Mouse (Mus musculus): ENCODE measurements around the gene Foxj3. TPM values are rescaled to one million over a fixed set of nuclear protein-coding genes. Genes with fewer than 3 reads are reported as not detected.

The Foxj3 gene
- total and polyA plus RNA-seq, 2 experiments, result 6.2 to 6.7 TPM

- WGBS, result 80% methylated on average over 6 of the region's 6 CpGs
Observed at GRCm38 (mm10) chr4:119637946-119638345, 101.1 kb downstream of the Foxj3 start.

GRCm38 (mm10) chr4:119638656-119639055 lies 101.9 kb downstream of the Foxj3 start:
- H3K27me3 ChIP-seq (ENCODE audit: control insufficient read depth, insufficient read depth, low read length), result no peaks in the 10 kb centered on the region
- H3K36me3 ChIP-seq (ENCODE audit: control insufficient read depth, insufficient read depth, low read length), result no peaks in the 10 kb centered on the region
- H3K27ac ChIP-seq (replicated peaks; ENCODE audit: insufficient read depth, low read depth, low read length), result no peak overlapping the region
- DNase-seq (ENCODE audit: extremely low read depth, low read depth, low spot score), result no peak
- 77% methylated on average over 11 of the region's 11 CpGs for WGBS
- H3K4me3 ChIP-seq (ENCODE audit: insufficient read depth, low read depth, low read length), result no peak overlapping the region
- H3K79me2 ChIP-seq (ENCODE audit: control insufficient read depth, insufficient read depth, low read length), result no peaks in the 10 kb centered on the region
- no peak for TF ChIP-seq POLR2A (IDR thresholded peaks at IDR 0.05; ENCODE audit: extremely low read depth, insufficient read depth, low read length)
- TF ChIP-seq CTCF (IDR thresholded peaks at IDR 0.05; ENCODE audit: low read depth, low read length), result no peak
- no peaks in the 10 kb centered on the region for H3K4me1 ChIP-seq (ENCODE audit: control insufficient read depth, insufficient read depth, low read length)
- H3K9ac ChIP-seq (ENCODE audit: low read depth, low read length), result no peak overlapping the region

More at GRCm38 (mm10) chr4:119637946-119638345, 101.1 kb downstream of the Foxj3 start:
- Histone ChIP-seq H3K27ac (replicated peaks; ENCODE audit: insufficient read depth, low read depth, low read length) (no peak overlapping the region), H3K9ac (ENCODE audit: low read depth, low read length) (no peak overlapping the region), H3K79me2 (ENCODE audit: control insufficient read depth, insufficient read depth, low read length) (no peaks in the 10 kb centered on the region), H3K4me3 (ENCODE audit: insufficient read depth, low read depth, low read length) (no peak overlapping the region), H3K36me3 (ENCODE audit: control insufficient read depth, insufficient read depth, low read length) (no peaks in the 10 kb centered on the region), H3K4me1 (ENCODE audit: control insufficient read depth, insufficient read depth, low read length) (no peaks in the 10 kb centered on the region), H3K27me3 (ENCODE audit: control insufficient read depth, insufficient read depth, low read length) (no peaks in the 10 kb centered on the region)
- no peak for DNase-seq (ENCODE audit: extremely low read depth, low read depth, low spot score)
- TF ChIP-seq POLR2A (IDR thresholded peaks at IDR 0.05; ENCODE audit: extremely low read depth, insufficient read depth, low read length) (no peak), CTCF (IDR thresholded peaks at IDR 0.05; ENCODE audit: low read depth, low read length) (no peak)

GRCm38 (mm10) chr4:119642666-119643065 lies 105.9 kb downstream of the Foxj3 start:
- H3K27ac ChIP-seq (replicated peaks; ENCODE audit: insufficient read depth, low read depth, low read length), result no peak overlapping the region

GRCm38 (mm10) chr4:119657011-119657410 lies 120.2 kb downstream of the Foxj3 start:
- Histone ChIP-seq H3K4me1 (ENCODE audit: control insufficient read depth, insufficient read depth, low read length) (no peaks in the 10 kb centered on the region), H3K9ac (ENCODE audit: low read depth, low read length) (no peak overlapping the region), H3K27me3 (ENCODE audit: control insufficient read depth, insufficient read depth, low read length) (no peaks in the 10 kb centered on the region), H3K79me2 (ENCODE audit: control insufficient read depth, insufficient read depth, low read length) (no peaks in the 10 kb centered on the region), H3K36me3 (ENCODE audit: control insufficient read depth, insufficient read depth, low read length) (no peaks in the 10 kb centered on the region), H3K27ac (replicated peaks; ENCODE audit: insufficient read depth, low read depth, low read length) (no peak overlapping the region), H3K4me3 (ENCODE audit: insufficient read depth, low read depth, low read length) (no peak overlapping the region)
- 75% methylated on average over 1 of the region's 1 CpGs for WGBS
- TF ChIP-seq CTCF (IDR thresholded peaks at IDR 0.05; ENCODE audit: low read depth, low read length) (no peak), POLR2A (IDR thresholded peaks at IDR 0.05; ENCODE audit: extremely low read depth, insufficient read depth, low read length) (no peak)
- DNase-seq (ENCODE audit: extremely low read depth, low read depth, low spot score), result no peak

More at GRCm38 (mm10) chr4:119642666-119643065, 105.9 kb downstream of the Foxj3 start:
- no peak overlapping the region for H3K4me3 ChIP-seq (ENCODE audit: insufficient read depth, low read depth, low read length)
- DNase-seq (ENCODE audit: extremely low read depth, low read depth, low spot score), result no peak
- no peaks in the 10 kb centered on the region for H3K36me3 ChIP-seq (ENCODE audit: control insufficient read depth, insufficient read depth, low read length)
- no peak for TF ChIP-seq POLR2A (IDR thresholded peaks at IDR 0.05; ENCODE audit: extremely low read depth, insufficient read depth, low read length)
- TF ChIP-seq CTCF (IDR thresholded peaks at IDR 0.05; ENCODE audit: low read depth, low read length), result no peak
- no peak overlapping the region for H3K9ac ChIP-seq (ENCODE audit: low read depth, low read length)
- no peaks in the 10 kb centered on the region for H3K79me2 ChIP-seq (ENCODE audit: control insufficient read depth, insufficient read depth, low read length)
- 89% methylated on average over 4 of the region's 4 CpGs for WGBS
- H3K27me3 ChIP-seq (ENCODE audit: control insufficient read depth, insufficient read depth, low read length), result no peaks in the 10 kb centered on the region
- no peaks in the 10 kb centered on the region for H3K4me1 ChIP-seq (ENCODE audit: control insufficient read depth, insufficient read depth, low read length)

GRCm38 (mm10) chr4:119658246-119658645 lies 121.4 kb downstream of the Foxj3 start:
- no peak overlapping the region for H3K4me3 ChIP-seq (ENCODE audit: insufficient read depth, low read depth, low read length)

GRCm38 (mm10) chr4:119658731-119659130 lies 121.9 kb downstream of the Foxj3 start, which contains the start of gene Guca2b:
Guca2b (minus strand) TSS chr4:119658954.
- H3K27ac ChIP-seq (replicated peaks; ENCODE audit: insufficient read depth, low read depth, low read length), result no peak within 1 kb of the TSS
- WGBS, result 76% methylated on average over 4 of the region's 4 CpGs
- H3K79me2 ChIP-seq (ENCODE audit: control insufficient read depth, insufficient read depth, low read length), result no peaks in the 10 kb centered on the region
- no peak within 1 kb of the TSS for H3K4me3 ChIP-seq (ENCODE audit: insufficient read depth, low read depth, low read length)
- no peak within 1 kb of the TSS for H3K9ac ChIP-seq (ENCODE audit: low read depth, low read length)
- H3K4me1 ChIP-seq (ENCODE audit: control insufficient read depth, insufficient read depth, low read length), result no peaks in the 10 kb centered on the region
- H3K27me3 ChIP-seq (ENCODE audit: control insufficient read depth, insufficient read depth, low read length), result no peaks in the 10 kb centered on the region
- no peak for DNase-seq (ENCODE audit: extremely low read depth, low read depth, low spot score)
- H3K36me3 ChIP-seq (ENCODE audit: control insufficient read depth, insufficient read depth, low read length), result no peaks in the 10 kb centered on the region
- TF ChIP-seq POLR2A (IDR thresholded peaks at IDR 0.05; ENCODE audit: extremely low read depth, insufficient read depth, low read length), result no peak
- no peak for TF ChIP-seq CTCF (IDR thresholded peaks at IDR 0.05; ENCODE audit: low read depth, low read length)

More at GRCm38 (mm10) chr4:119658246-119658645, 121.4 kb downstream of the Foxj3 start:
- TF ChIP-seq CTCF (IDR thresholded peaks at IDR 0.05; ENCODE audit: low read depth, low read length) (no peak), POLR2A (IDR thresholded peaks at IDR 0.05; ENCODE audit: extremely low read depth, insufficient read depth, low read length) (no peak)
- Histone ChIP-seq H3K9ac (ENCODE audit: low read depth, low read length) (no peak overlapping the region), H3K27ac (replicated peaks; ENCODE audit: insufficient read depth, low read depth, low read length) (no peak overlapping the region), H3K27me3 (ENCODE audit: control insufficient read depth, insufficient read depth, low read length) (no peaks in the 10 kb centered on the region), H3K36me3 (ENCODE audit: control insufficient read depth, insufficient read depth, low read length) (no peaks in the 10 kb centered on the region), H3K4me1 (ENCODE audit: control insufficient read depth, insufficient read depth, low read length) (no peaks in the 10 kb centered on the region), H3K79me2 (ENCODE audit: control insufficient read depth, insufficient read depth, low read length) (no peaks in the 10 kb centered on the region)
- DNase-seq (ENCODE audit: extremely low read depth, low read depth, low spot score), result no peak
- WGBS, result 69% methylated on average over 2 of the region's 2 CpGs
